Mouse (Mus musculus): ENCODE measurements around the gene Cpn2. TPM values are rescaled to one million over a fixed set of nuclear protein-coding genes. Genes with fewer than 3 reads are reported as not detected.

Cpn2 gene
- total and polyA plus RNA-seq, 3 experiments, result 0.16 TPM; not detected in 2

DNA sequence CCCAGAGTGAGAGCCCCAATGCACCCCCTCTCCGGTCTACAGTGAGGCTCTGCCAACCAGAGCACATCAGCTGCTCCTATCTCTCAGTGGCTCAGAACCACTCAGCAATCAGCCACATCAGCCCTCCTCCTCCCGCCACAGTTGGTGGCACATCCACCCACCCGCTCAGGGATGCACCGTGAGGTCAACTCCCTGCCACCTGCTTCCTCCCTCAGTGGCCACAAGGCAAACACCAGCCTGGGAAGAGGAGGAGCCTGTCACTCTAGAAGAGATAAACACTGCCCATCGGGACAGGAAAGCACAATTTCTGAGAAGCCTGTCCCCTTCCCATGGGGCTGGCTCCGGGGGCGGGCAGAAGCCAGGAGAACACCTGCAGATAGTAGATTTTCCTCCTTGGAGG lies 39.9 kb downstream of the Cpn2 start:
- H3K4me3 ChIP-seq (ENCODE audit: low read depth, low read length), result no peak overlapping the region
- peaks cover 59% of the 10 kb centered on the region for H3K27me3 ChIP-seq (ENCODE audit: insufficient read depth, low read length)
- H3K36me3 ChIP-seq (replicated peaks), result no peaks in the 10 kb centered on the region
- H3K9me3 ChIP-seq (replicated peaks), result no peaks in the 10 kb centered on the region
- DNase-seq (ENCODE audit: low spot score) (no peak), ATAC-seq (ENCODE audit: extremely low read depth, insufficient number of reproducible peaks, low FRiP score, poor library complexity, severe bottlenecking) (no peak)
- H3K4me1 ChIP-seq (ENCODE audit: insufficient read depth, low read depth, low read length), result peaks cover 4% of the 10 kb centered on the region; the same call in 1 of the 2 replicates
- TF ChIP-seq GATA2 (IDR thresholded peaks at IDR 0.05; ENCODE audit: borderline replicate concordance, low read depth, low read length) (no peak), TAL1 (conservative IDR thresholded peaks at IDR 0.05; ENCODE audit: low read depth, low read length) (no peak), POLR2AphosphoS5 (IDR thresholded peaks at IDR 0.05; ENCODE audit: insufficient replicate concordance, low read depth, low read length) (no peak), GATA1 (IDR thresholded peaks at IDR 0.05; ENCODE audit: borderline replicate concordance, low read length) (no peak), CTCF (IDR thresholded peaks at IDR 0.05; ENCODE audit: low read depth, low read length) (no peak)

DNA sequence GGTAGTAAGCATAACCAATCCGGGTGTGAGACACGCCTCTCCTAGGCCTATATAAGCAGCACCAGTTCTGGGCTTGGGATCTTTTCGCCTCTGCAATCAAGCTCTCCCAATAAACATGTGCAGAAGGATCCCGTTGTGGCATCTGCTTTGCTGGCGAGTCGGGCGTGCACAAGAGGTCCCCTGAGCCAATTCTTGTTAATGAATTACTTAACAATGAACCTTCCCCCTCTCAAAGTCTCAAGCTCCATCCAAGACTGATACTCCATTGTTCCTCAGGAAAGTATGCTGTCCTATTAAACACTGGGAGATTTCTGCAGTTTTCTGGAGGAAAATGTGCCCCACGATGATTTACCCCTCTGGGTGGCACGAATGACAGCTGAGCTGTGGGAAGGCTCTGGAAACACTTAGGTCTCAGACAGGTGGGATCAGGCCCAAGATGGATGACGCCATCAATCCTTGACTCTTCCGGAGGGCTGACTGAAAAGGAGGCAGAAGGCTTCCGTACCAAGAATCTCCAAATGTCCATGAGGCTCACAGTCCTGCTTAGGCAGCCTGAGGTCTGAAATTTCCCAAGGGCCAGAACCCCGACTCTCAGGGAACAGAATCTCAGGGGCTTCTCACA lies 46.0 kb downstream of the Cpn2 start:
- TF ChIP-seq TAL1 (conservative IDR thresholded peaks at IDR 0.05; ENCODE audit: low read depth, low read length) (no peak), POLR2AphosphoS5 (IDR thresholded peaks at IDR 0.05; ENCODE audit: insufficient replicate concordance, low read depth, low read length) (no peak)
- ATAC-seq (ENCODE audit: extremely low read depth, insufficient number of reproducible peaks, low FRiP score, poor library complexity, severe bottlenecking) (no peak), DNase-seq (ENCODE audit: low spot score) (no peak)
- Histone ChIP-seq H3K9me3 (replicated peaks) (no peaks in the 10 kb centered on the region), H3K4me1 (ENCODE audit: insufficient read depth, low read depth, low read length) (no peaks in the 10 kb centered on the region), H3K4me3 (ENCODE audit: low read depth, low read length) (no peak overlapping the region), H3K27me3 (ENCODE audit: insufficient read depth, low read length) (peaks cover 50% of the 10 kb centered on the region), H3K36me3 (replicated peaks) (no peaks in the 10 kb centered on the region)

DNA sequence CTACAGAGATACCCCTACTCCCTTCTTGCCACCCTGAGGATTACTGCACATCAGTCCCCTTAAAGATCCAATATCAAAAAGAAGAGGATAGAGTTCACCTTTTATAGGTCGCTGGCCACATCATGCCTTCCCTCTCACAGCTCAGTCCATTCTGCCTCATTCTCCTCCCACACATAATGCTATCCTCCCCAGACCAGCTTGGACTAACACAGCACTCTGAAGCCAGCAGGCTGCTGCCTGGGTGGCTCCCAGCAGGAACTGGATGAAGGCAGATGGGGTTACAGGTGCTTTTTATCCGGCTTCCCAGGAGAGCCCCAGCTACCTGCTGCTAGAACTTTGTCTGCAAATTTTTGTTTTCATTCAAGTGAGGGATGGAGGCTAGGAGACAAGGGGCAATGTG lies 51.5 kb downstream of the Cpn2 start:
- Histone ChIP-seq H3K4me1 (ENCODE audit: insufficient read depth, low read depth, low read length) (no peaks in the 10 kb centered on the region), H3K4me3 (ENCODE audit: low read depth, low read length) (no peak overlapping the region), H3K9me3 (replicated peaks) (no peaks in the 10 kb centered on the region), H3K36me3 (replicated peaks) (no peaks in the 10 kb centered on the region), H3K27me3 (ENCODE audit: insufficient read depth, low read length) (peaks cover 69% of the 10 kb centered on the region)
- ATAC-seq (ENCODE audit: extremely low read depth, insufficient number of reproducible peaks, low FRiP score, poor library complexity, severe bottlenecking), result no peak
- TF ChIP-seq POLR2AphosphoS5 (IDR thresholded peaks at IDR 0.05; ENCODE audit: insufficient replicate concordance, low read depth, low read length), result no peak
- TF ChIP-seq CTCF (IDR thresholded peaks at IDR 0.05; ENCODE audit: low read depth, low read length), result no peak
- no peak for TF ChIP-seq TAL1 (conservative IDR thresholded peaks at IDR 0.05; ENCODE audit: low read depth, low read length)
- TF ChIP-seq GATA2 (IDR thresholded peaks at IDR 0.05; ENCODE audit: borderline replicate concordance, low read depth, low read length), result no peak
- TF ChIP-seq GATA1 (IDR thresholded peaks at IDR 0.05; ENCODE audit: borderline replicate concordance, low read length), result no peak
- no peak for DNase-seq (ENCODE audit: low spot score)

DNA sequence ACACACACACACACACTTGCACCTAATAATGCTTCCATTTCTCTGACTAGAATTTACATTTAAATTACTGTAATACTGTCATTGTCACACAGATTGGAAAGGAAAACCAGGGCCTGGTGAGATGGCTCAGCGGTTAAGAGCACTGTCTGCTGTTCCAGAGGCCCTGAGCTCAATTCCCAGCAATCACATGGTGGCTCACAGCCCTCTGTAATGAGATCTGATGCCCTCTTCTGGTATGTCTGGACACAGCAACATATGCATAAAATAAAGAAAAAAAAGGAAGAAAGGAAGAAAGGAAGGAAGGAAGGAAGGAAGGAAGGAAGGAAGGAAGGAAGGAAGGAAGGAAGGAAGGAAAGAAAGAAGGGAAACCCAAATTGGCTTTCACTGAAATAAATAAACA lies 53.7 kb downstream of the Cpn2 start:
- Histone ChIP-seq H3K4me3 (ENCODE audit: low read depth, low read length) (no peak overlapping the region), H3K9me3 (replicated peaks) (peaks cover 5% of the 10 kb centered on the region), H3K27me3 (ENCODE audit: insufficient read depth, low read length) (peaks cover 61% of the 10 kb centered on the region), H3K36me3 (replicated peaks) (no peaks in the 10 kb centered on the region), H3K4me1 (ENCODE audit: insufficient read depth, low read depth, low read length) (no peaks in the 10 kb centered on the region)
- DNase-seq (ENCODE audit: low spot score) (no peak), ATAC-seq (ENCODE audit: extremely low read depth, insufficient number of reproducible peaks, low FRiP score, poor library complexity, severe bottlenecking) (no peak)
- TF ChIP-seq TAL1 (conservative IDR thresholded peaks at IDR 0.05; ENCODE audit: low read depth, low read length), result no peak
- TF ChIP-seq POLR2AphosphoS5 (IDR thresholded peaks at IDR 0.05; ENCODE audit: insufficient replicate concordance, low read depth, low read length), result no peak
- no peak for TF ChIP-seq CTCF (IDR thresholded peaks at IDR 0.05; ENCODE audit: low read depth, low read length)
- TF ChIP-seq GATA1 (IDR thresholded peaks at IDR 0.05; ENCODE audit: borderline replicate concordance, low read length), result no peak
- no peak for TF ChIP-seq GATA2 (IDR thresholded peaks at IDR 0.05; ENCODE audit: borderline replicate concordance, low read depth, low read length)

DNA sequence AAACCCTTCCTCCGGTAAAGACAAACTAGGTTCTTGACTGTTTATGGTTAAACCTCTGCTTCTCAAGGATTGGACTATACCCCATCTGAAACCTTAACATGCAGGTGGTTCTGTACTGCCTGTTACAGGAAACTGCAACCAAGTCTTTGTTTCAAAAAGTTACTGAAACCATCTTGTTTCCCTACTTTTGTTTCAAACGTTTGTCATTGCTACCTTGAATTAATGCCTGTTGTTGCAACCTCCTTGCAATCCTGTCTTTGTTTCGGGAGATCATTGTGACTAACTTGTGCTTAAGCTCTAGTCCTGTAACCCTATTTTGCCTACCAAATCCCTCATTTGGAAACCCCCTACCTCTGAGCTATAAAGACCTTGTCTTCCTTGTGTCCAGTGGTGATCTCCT lies 55.3 kb downstream of the Cpn2 start:
- Histone ChIP-seq H3K27me3 (ENCODE audit: insufficient read depth, low read length) (peaks cover 51% of the 10 kb centered on the region), H3K4me1 (ENCODE audit: insufficient read depth, low read depth, low read length) (no peaks in the 10 kb centered on the region), H3K4me3 (ENCODE audit: low read depth, low read length) (no peak overlapping the region), H3K36me3 (replicated peaks) (no peaks in the 10 kb centered on the region), H3K9me3 (replicated peaks) (peaks cover 5% of the 10 kb centered on the region)
- no peak for TF ChIP-seq POLR2AphosphoS5 (IDR thresholded peaks at IDR 0.05; ENCODE audit: insufficient replicate concordance, low read depth, low read length)
- TF ChIP-seq GATA1 (IDR thresholded peaks at IDR 0.05; ENCODE audit: borderline replicate concordance, low read length), result no peak
- TF ChIP-seq TAL1 (conservative IDR thresholded peaks at IDR 0.05; ENCODE audit: low read depth, low read length), result no peak
- no peak for TF ChIP-seq GATA2 (IDR thresholded peaks at IDR 0.05; ENCODE audit: borderline replicate concordance, low read depth, low read length)
- TF ChIP-seq CTCF (IDR thresholded peaks at IDR 0.05; ENCODE audit: low read depth, low read length), result no peak
- no peak for ATAC-seq (ENCODE audit: extremely low read depth, insufficient number of reproducible peaks, low FRiP score, poor library complexity, severe bottlenecking)
- DNase-seq (ENCODE audit: low spot score), result no peak

DNA sequence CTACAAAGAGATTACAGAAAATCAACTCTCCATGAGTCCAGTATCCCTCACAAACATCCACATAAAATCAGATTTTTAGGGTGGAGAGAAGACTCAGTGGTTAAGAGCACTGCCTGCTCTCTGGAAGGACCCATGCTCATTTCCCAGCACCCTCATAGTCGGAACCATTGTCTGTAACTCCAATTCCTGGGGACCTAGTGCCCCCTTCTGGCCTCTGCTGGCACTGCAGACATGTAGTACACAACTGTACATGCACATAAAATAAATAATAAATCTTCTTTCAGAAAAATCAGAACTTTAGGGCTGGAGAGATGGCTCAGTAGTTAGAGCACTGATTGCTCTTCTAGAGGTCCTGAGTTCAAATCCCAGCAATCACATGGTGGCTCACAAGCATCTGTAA lies 58.0 kb downstream of the Cpn2 start:
- Histone ChIP-seq H3K4me1 (ENCODE audit: insufficient read depth, low read depth, low read length) (peaks cover 4% of the 10 kb centered on the region; the same call in 1 of the 2 replicates), H3K36me3 (replicated peaks) (no peaks in the 10 kb centered on the region), H3K9me3 (replicated peaks) (peaks cover 5% of the 10 kb centered on the region), H3K27me3 (ENCODE audit: insufficient read depth, low read length) (peaks cover 51% of the 10 kb centered on the region), H3K4me3 (ENCODE audit: low read depth, low read length) (no peak overlapping the region)
- TF ChIP-seq GATA2 (IDR thresholded peaks at IDR 0.05; ENCODE audit: borderline replicate concordance, low read depth, low read length) (no peak), POLR2AphosphoS5 (IDR thresholded peaks at IDR 0.05; ENCODE audit: insufficient replicate concordance, low read depth, low read length) (no peak), TAL1 (conservative IDR thresholded peaks at IDR 0.05; ENCODE audit: low read depth, low read length) (no peak)
- DNase-seq (ENCODE audit: low spot score) (no peak), ATAC-seq (ENCODE audit: extremely low read depth, insufficient number of reproducible peaks, low FRiP score, poor library complexity, severe bottlenecking) (no peak)
